Mouse (Mus musculus): Measurements from ENCODE around the gene Slco1c1.
"Not testable (repeated sequence)": the region's sequence is repeated elsewhere in the genome, so short reads cannot be mapped to it uniquely, and the experiment has no call there.

Gene Slco1c1

GRCm38 (mm10) chr6:141590598-141591200, 66.5 kb downstream of the Slco1c1 start:
- not testable (repeated sequence) for DNase-seq

- no peak for DNase-seq
Observed at GRCm38 (mm10) chr6:141596081-141596480, 71.9 kb downstream of the Slco1c1 start.

- DNase-seq, result no peak
Observed at GRCm38 (mm10) chr6:141597037-141597436, 72.9 kb downstream of the Slco1c1 start.

GRCm38 (mm10) chr6:141600940-141601339, 76.8 kb downstream of the Slco1c1 start:
- DNase-seq, result no peak

- no peak for DNase-seq
Observed at GRCm38 (mm10) chr6:141610702-141611260, 86.6 kb downstream of the Slco1c1 start.

GRCm38 (mm10) chr6:141614017-141614416, 89.8 kb downstream of the Slco1c1 start:
- no peak for DNase-seq

- no peak for DNase-seq
Observed at GRCm38 (mm10) chr6:141615348-141615747, 91.2 kb downstream of the Slco1c1 start.
